Mouse (Mus musculus): Measurements from ENCODE around the gene Notch4.

GRCm38 (mm10) chr17:34567311-34567710, 3.2 kb downstream of the Notch4 start:
- TF ChIP-seq CTCF (IDR thresholded peaks at IDR 0.05; ENCODE audit: borderline replicate concordance, insufficient read depth, low read length) (no peak), POLR2A (IDR thresholded peaks at IDR 0.05; ENCODE audit: low read depth, low read length) (no peak)

Measured in embryonic fibroblast, embryonic 13.5 days (primary cell).